Mouse (Mus musculus): ENCODE data around the gene Rusc2.
A peak's percentile ranks its signal among the peaks of the same experiment; 100 is the strongest.

Gene Rusc2

DNA sequence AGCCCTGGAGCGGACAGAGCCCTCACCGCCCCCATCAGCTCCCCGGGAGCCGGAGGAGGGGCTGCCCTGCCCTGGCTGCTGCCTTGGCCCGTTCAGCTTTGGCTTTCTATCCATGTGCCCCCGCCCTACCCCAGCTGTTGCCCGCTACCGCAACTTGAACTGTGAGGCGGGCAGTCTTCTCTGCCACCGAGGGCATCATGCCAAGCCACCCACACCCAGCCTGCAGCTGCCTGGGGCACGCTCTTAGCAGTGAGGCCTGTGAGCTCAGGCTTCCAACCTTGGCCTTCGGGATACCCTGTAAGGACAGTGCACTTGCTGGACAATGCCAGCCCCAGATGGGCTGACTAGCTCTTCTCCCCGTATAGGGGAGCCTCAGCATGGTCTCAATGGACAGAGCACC, 65.5 kb downstream of the Rusc2 start:
- no peak for DNase-seq

DNA sequence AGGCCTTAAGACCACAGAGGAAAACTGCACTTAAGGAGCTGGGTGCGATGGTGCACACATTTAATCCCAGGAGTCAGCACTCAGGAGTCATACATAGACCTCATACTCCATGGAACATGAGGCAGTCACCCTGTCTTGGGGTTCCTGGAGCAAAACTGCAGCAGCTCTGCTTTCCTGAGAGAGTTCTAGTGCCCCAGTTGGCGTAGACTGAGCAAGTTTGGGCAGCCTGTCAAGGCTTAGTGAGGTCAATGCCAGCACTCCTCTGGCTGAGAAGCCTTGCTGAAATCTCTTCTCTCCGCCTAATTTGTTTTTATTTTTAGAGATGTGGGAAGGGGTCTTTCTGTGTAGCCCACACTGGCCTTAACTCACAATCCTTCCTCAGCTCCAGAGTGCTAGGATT, 66.8 kb downstream of the Rusc2 start:
- DNase-seq = no peak

DNA sequence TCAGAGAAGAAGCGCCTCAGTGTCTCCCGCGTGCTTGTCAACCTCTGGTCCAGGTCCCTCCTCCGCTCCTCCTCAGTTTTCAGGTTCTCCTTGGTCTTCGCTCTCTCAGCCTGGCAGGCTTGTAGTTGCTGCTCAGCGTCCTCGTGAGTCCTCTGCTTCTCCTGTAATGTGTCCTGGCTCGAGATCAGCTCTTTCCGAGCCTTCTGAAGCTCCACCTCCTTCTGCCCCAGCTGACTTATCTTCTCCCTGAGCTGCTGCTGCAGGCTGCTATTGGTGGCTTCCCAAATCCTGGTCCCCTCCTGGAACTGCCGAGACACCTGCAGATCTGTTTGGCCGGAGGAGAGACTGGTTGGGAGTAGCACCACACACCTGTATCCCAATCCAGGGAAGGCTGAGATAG, 70.5 kb downstream of the Rusc2 start:
- DNase-seq = no peak

DNA sequence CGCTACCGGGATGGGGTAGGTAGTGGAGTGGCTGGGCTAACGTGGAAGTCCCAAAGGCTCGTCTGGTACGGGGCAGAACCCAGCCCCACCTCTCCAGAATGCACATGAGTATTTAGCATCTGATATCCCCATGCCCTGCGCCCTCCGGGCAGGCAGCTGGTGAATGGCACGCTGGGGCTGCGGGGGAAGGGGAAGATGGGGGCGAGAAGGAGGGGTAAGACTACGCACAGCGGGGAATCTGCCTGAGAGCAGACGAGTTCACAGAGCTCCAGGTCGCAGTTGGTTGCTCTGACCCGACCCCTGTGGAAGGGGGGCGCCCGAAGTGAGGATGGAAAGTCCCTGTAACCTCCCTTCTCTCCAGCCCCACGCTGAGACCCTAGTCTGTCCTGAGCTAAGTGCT, 71.6 kb downstream of the Rusc2 start:
- no peak for DNase-seq

DNA sequence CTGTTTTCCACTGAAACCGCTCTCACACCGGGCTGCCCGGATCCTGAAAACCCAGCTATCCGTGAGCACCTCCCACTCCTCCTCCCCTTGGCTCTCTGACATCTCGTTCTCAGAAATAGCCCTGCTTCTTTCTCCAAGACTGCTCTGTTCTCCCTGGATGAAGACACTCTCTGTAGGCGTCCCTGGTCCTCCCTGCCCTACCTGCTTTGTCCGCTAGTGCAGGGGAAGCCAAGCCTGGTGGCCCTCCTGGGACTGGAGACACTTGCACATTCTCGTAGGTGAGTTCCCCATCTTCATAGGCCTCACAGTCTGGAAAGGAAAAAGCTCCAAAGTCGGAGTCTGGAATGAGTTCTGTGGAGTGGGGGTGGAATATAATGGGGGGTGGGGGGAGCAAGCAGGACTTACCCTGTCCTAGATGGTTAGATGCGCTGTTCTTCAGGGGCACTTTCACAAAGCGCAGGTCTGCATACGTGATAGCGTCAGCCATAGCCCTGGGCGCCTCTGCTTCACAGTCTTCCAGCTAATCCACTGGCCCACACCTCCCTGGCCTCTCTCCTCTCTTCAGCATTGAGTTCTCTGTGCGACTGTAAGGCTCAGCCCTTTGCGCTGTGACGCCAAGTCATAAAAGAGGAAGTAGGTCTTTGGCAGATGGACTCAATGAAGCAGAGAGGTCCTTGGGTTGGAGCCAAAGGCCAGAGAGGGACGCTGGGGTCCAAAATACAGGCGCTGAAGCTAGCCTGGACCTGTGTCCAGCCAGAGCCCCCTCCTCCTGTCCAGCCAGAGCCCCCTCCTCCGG, 72.5 kb downstream of the Rusc2 start, which contains the start of gene Cd72:
Gene Cd72 (minus strand): TSS at position 588 of the 796 bp plus-strand sequence.
- peak; percentile 31 for DNase-seq

DNA sequence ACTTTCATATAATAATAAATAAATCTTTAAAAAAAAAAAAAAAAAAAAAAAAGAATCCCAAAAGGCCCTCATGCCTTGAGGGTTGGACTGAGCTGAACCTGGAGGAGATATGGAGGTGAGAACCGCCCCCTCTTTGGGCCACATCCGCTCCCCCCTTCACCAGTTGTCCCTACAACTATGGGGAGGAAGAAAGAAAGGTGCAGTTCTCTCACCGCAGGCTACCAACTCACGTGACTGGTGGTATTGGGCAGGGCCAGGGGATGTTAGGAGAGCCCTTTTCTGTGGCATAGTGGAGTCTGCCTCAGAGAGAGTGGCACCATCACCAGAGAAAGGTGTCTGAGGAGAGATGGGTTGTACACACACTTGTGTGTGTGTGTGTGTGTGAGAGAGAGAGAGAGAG, 74.7 kb downstream of the Rusc2 start:
- DNase-seq = peak; percentile 34

DNA sequence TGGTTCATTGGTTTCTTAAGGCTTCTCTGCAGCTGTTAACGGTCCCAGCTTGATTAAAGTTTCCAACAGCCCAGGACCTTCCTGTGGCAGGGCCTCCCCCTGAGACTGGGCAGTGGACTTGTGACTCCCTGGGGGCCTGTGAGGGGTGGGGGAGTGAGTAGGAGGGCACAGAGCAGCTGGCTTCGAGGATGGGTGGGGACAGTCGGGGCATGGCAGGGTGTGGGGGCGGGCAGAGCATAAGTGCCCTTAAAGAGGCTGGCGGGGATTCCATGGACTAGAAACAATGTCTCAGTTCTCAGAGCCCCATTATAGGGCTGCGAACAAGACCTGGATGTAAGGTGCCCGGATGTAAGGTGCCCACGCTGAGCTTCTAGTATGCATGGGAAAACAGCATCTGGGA, 75.3 kb downstream of the Rusc2 start:
- DNase-seq = no peak

DNA sequence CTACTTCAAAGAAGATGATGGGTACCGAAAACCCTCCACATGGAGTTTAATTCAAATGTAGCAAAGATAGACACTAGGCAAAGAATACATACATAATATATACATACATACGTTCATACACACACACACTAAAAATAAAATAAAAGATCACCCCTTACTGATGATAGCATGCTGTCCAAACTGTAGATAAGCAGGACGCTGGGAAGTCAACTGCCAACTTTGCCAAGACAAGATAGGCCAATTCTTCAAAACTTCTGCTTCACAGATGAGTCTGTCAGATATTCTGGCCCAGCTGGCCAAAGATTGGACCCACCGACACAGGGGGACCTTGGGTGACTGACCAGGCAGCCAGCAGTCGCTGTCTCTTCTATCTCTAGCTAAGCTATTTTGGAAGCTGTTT, 81.3 kb downstream of the Rusc2 start:
- no peak for DNase-seq

DNA sequence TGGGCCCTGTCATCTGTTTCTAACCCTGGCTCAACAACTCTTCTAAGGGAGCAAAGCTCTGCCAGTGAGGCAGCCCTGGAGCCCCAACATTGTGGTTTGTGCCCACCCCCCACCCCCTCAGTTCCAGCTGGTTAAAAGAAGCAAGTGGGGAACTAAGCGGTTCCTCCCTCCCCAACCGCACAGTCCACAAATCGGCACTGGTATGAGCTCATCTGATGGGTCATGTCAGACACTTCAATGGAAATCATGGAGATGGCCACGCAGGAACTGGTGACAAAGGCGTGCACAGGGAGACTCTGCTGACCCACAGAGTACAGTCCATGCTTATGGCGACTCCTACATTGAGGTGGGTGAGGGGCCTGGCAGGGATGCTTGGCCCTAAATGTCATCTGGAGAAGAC, 84.2 kb downstream of the Rusc2 start:
- no peak for DNase-seq

DNA sequence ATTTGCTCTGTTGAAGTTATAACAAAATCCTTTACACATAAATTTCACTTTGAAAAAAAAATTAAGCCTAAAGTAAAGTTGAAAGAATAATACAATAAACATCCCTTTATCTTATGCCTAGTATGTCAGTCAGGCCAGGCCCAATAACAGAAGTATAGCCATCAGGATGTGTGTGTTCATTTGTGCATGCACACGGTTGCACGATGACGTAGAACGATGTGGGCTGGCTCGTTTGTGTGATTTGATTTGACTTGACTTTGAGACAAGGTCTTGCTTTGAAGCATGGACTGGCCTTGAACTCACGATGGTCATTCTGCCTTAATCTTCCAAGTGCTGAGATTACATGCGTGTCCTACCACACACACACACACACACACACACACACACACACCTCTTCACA, 85.1 kb downstream of the Rusc2 start:
- no peak for DNase-seq

DNA sequence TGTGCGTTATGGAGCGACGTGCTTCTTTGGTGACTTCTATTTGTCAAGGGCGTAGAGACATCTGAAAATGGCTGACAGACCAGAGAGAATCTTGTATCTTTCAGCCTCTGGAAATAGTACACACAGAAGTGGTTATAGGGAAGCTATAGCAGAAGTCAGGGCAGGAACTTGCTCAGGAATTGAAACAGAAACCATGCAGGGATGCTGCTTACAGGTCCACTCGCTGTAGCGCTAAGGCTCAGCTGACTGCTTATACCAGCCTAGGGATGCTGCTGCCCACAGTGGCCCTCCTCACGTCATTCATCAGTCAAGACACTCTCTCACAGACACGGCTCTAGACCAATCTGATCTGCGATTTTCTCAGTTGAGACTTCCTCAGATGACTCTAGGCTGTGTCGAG, 88.5 kb downstream of the Rusc2 start:
- no peak for DNase-seq

DNA sequence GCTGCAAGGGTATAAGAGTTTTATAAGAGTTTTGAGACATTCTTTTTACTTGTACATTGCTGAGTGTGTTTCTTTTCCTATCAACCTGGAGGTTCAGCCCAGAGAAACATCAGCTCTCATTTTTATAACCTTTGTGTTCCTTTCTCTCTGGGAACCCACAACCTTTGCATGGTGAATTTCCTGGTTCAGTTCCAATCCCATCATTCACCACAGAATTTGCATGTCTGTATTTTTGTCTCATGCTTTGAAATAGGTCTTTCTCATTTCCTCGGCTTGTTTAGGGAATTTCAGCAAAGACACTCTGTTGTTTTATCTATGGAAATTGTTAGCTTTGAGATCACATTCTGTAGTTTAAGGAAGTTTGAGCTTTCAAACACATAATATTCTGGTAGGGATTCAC, 91.9 kb downstream of the Rusc2 start:
- DNase-seq = no peak

DNA sequence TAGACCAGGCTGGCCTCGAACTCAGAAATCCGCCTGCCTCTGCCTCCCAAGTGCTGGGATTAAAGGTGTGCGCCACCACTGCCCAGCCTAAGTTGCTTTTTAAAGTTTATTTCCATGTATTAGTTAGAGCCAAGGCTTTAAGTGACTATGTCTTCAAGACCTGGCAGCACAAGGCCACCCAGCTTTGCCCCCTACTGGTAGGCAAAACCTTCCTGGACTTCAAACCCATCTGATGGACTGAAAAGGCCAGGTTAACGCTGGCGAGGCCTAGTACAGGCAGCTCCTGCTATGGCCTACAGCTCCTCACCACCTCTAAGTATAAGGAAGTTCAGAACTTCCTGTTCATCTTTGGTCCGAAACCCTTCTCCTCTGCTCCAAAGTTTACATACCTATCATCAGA, 94.8 kb downstream of the Rusc2 start:
- DNase-seq = peak; percentile 45
